Mouse (Mus musculus): ENCODE results near the gene Amer2. TPM values are rescaled to one million over a fixed set of nuclear protein-coding genes. Genes with fewer than 3 reads are reported as not detected.

Amer2 gene
- polyA plus RNA-seq, 1 experiment from 2014 or later, result 0.34 TPM

DNA sequence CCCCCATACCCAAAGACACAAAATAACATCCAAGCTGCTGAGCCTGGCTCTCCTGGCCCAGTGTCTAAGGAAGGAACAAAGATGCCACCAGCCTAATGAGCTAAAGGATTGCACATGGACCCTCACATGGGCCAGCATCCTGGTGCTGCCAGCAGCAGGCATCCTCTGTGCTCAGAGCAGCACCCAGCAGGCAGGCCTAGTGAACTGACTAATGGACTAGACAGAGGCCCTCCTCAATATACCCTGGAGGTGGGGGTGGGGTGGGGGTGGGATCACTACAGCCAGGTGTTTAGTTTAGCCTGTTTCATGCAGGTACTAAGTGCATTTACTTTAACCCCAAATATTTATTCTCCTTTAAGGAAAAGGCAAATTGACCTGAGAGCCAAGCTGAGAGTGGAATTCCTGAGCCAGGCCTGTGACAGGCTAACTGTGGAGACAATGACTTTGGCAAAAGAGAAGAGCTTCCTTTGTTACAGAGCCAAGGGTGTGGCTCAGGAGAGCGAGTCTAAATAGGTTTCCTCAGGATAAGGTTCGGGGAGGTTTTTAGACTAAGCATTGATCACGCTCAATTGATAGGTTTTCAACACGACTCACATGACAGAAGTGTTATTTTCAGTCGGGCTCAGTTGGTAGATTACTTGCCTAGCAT, 3.3 kb upstream of the Amer2 start:
- Histone ChIP-seq H3K36me3 (ENCODE audit: control insufficient read depth, insufficient read depth) (no peaks in the 10 kb centered on the region), H3K4me1 (ENCODE audit: control insufficient read depth, low read depth, low read length) (no peaks in the 10 kb centered on the region), H3K27me3 (ENCODE audit: control insufficient read depth, insufficient read depth, low read depth, low read length) (no peaks in the 10 kb centered on the region), H3K4me3 (ENCODE audit: low read depth, low read length) (no peak overlapping the region), H3K9ac (ENCODE audit: low read depth, low read length) (no peak overlapping the region), H3K4me2 (ENCODE audit: low read depth, low read length) (no peak overlapping the region), H3K27ac (ENCODE audit: low read length) (no peak overlapping the region), H3K9me3 (replicated peaks; ENCODE audit: control insufficient read depth, low read length) (no peaks in the 10 kb centered on the region)
- WGBS (ENCODE audit: insufficient replicate concordance), result 51% methylated on average over 5 of the region's 5 CpGs
- ATAC-seq (ENCODE audit: low read depth), result no peak

DNA sequence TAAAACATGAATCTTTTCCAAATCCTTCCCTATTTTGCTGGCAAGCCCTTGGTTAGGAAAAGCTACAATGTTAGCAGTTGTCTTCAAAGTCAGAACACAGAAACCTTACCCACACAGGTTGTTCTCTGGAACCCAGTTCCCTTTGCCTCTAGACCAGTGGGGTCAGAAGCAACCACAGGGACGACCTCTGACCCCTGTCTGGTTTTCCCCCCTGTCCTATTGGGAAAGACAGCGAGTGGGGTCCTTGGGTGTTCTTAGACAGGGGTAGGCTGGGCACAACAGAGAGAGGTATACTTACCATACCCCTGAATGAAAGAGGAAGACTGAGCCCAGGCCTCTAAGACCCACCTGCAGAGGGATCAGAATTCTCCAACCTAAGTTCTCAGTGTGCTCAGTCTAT, 4.0 kb downstream of the Amer2 start:
- ATAC-seq (ENCODE audit: low read depth), result no peak
- H3K4me3 ChIP-seq (ENCODE audit: low read depth, low read length), result no peak overlapping the region
- no peak overlapping the region for H3K27ac ChIP-seq (ENCODE audit: low read length)
- H3K9me3 ChIP-seq (replicated peaks; ENCODE audit: control insufficient read depth, low read length), result no peaks in the 10 kb centered on the region
- WGBS (ENCODE audit: insufficient replicate concordance), result 45% methylated on average over 2 of the region's 2 CpGs
- H3K4me2 ChIP-seq (ENCODE audit: low read depth, low read length), result no peak overlapping the region
- no peak overlapping the region for H3K9ac ChIP-seq (ENCODE audit: low read depth, low read length)
- H3K27me3 ChIP-seq (ENCODE audit: control insufficient read depth, insufficient read depth, low read depth, low read length), result peaks cover 31% of the 10 kb centered on the region
- H3K36me3 ChIP-seq (ENCODE audit: control insufficient read depth, insufficient read depth), result no peaks in the 10 kb centered on the region
- no peaks in the 10 kb centered on the region for H3K4me1 ChIP-seq (ENCODE audit: control insufficient read depth, low read depth, low read length)

- H3K4me2 ChIP-seq (ENCODE audit: low read depth, low read length), result peak overlapping the region; percentile 59
- WGBS (ENCODE audit: insufficient replicate concordance), result 38% methylated on average over 10 of the region's 10 CpGs
- H3K4me3 ChIP-seq (ENCODE audit: low read depth, low read length), result peak overlapping the region; percentile 57; the same call in 1 of the 2 replicates
- H3K4me1 ChIP-seq (ENCODE audit: control insufficient read depth, low read depth, low read length), result no peaks in the 10 kb centered on the region
- no peaks in the 10 kb centered on the region for H3K36me3 ChIP-seq (ENCODE audit: control insufficient read depth, insufficient read depth)
- no peaks in the 10 kb centered on the region for H3K9me3 ChIP-seq (replicated peaks; ENCODE audit: control insufficient read depth, low read length)
- no peak for ATAC-seq (ENCODE audit: low read depth)
- H3K27me3 ChIP-seq (ENCODE audit: control insufficient read depth, insufficient read depth, low read depth, low read length), result peaks cover 31% of the 10 kb centered on the region
- H3K27ac ChIP-seq (ENCODE audit: low read length), result no peak overlapping the region
- H3K9ac ChIP-seq (ENCODE audit: low read depth, low read length), result no peak overlapping the region
Measured at GRCm38 (mm10) chr14:60377546-60377945, 4.5 kb downstream of the Amer2 start.

- Histone ChIP-seq H3K4me3 (ENCODE audit: low read depth, low read length) (peak overlapping the region; percentile 57), H3K36me3 (ENCODE audit: control insufficient read depth, insufficient read depth) (no peaks in the 10 kb centered on the region), H3K27me3 (ENCODE audit: control insufficient read depth, insufficient read depth, low read depth, low read length) (peaks cover 31% of the 10 kb centered on the region), H3K4me2 (ENCODE audit: low read depth, low read length) (peak overlapping the region; percentile 59), H3K4me1 (ENCODE audit: control insufficient read depth, low read depth, low read length) (no peaks in the 10 kb centered on the region), H3K9me3 (replicated peaks; ENCODE audit: control insufficient read depth, low read length) (no peaks in the 10 kb centered on the region), H3K9ac (ENCODE audit: low read depth, low read length) (peak overlapping the region; percentile 42), H3K27ac (ENCODE audit: low read length) (no peak overlapping the region)
- WGBS (ENCODE audit: insufficient replicate concordance), result under 1% methylated on average over 53 of the region's 53 CpGs
- ATAC-seq (ENCODE audit: low read depth), result peak; percentile 55
Measured at GRCm38 (mm10) chr14:60378057-60378565, 5.1 kb downstream of the Amer2 start.

DNA sequence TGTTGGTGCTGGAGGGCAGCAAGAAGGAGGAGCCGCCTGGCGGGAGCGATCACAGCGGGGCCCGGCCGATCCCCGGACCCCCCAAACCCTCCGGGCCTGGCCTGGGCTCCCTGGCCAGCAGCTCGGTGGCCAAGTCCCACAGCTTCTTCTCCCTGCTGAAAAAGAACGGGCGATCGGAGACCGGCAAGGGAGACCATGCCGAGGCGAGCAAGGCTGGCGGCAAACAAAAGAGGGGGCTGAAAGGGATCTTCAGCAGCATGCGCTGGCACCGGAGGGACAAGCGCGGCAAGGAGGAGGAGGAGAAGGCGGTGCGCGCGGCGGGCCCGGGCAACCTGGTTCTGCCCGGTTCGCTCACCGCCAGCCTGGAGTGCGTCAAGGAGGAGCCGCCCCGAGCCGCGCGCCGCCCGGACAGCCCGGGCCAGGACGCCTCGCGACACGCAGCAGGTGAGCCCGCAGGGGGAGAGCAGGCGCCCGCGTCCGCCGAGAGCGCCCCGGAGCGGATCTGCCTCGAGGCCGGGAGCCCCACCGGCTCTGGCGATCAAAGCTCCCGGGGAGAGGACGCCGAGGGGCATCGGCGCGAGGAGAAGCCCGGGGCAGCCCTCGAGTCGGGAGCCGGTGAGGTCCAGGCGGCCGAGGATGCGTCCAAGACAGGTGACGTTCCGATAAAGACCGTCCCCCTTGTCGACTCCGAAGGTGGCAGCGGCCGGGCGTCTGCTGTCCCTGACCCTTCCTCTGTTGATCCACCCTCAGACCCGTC, 5.7 kb downstream of the Amer2 start:
- Histone ChIP-seq H3K4me2 (ENCODE audit: low read depth, low read length) (peak overlapping the region; percentile 59), H3K36me3 (ENCODE audit: control insufficient read depth, insufficient read depth) (no peaks in the 10 kb centered on the region), H3K4me3 (ENCODE audit: low read depth, low read length) (peak overlapping the region; percentile 57), H3K9me3 (replicated peaks; ENCODE audit: control insufficient read depth, low read length) (no peaks in the 10 kb centered on the region), H3K27ac (ENCODE audit: low read length) (no peak overlapping the region), H3K27me3 (ENCODE audit: control insufficient read depth, insufficient read depth, low read depth, low read length) (peaks cover 31% of the 10 kb centered on the region), H3K9ac (ENCODE audit: low read depth, low read length) (peak overlapping the region; percentile 42), H3K4me1 (ENCODE audit: control insufficient read depth, low read depth, low read length) (no peaks in the 10 kb centered on the region)
- 1% methylated on average over 77 of the region's 77 CpGs for WGBS (ENCODE audit: insufficient replicate concordance)
- ATAC-seq (ENCODE audit: low read depth), result peak; percentile 54

GRCm38 (mm10) chr14:60379323-60379957, 6.4 kb downstream of the Amer2 start:
- H3K4me1 ChIP-seq (ENCODE audit: control insufficient read depth, low read depth, low read length), result no peaks in the 10 kb centered on the region
- no peaks in the 10 kb centered on the region for H3K9me3 ChIP-seq (replicated peaks; ENCODE audit: control insufficient read depth, low read length)
- no peaks in the 10 kb centered on the region for H3K36me3 ChIP-seq (ENCODE audit: control insufficient read depth, insufficient read depth)
- H3K27ac ChIP-seq (ENCODE audit: low read length), result no peak overlapping the region
- peak overlapping the region; percentile 59 for H3K4me2 ChIP-seq (ENCODE audit: low read depth, low read length)
- WGBS (ENCODE audit: insufficient replicate concordance), result 40% methylated on average over 20 of the region's 20 CpGs
- no peak overlapping the region for H3K9ac ChIP-seq (ENCODE audit: low read depth, low read length)
- H3K27me3 ChIP-seq (ENCODE audit: control insufficient read depth, insufficient read depth, low read depth, low read length), result peaks cover 31% of the 10 kb centered on the region
- ATAC-seq (ENCODE audit: low read depth), result no peak
- peak overlapping the region; percentile 57 for H3K4me3 ChIP-seq (ENCODE audit: low read depth, low read length)

DNA sequence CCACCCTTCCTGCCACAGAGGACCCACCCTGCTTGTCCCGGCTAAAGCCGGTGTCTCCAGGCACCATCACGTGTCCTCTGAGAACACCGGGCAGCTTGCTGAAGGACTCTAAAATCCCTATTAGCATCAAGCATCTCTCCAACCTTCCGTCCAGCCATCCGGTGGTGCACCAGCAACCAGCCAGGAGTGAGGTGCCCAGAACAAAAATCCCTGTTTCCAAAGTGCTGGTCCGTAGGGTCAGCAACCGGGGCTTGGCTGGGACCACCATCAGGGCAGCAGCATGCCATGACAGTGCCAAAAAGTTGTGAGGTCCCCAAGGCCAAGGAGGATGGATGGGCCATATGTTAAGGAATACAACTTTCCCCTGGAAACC, 6.9 kb downstream of the Amer2 start:
- H3K9ac ChIP-seq (ENCODE audit: low read depth, low read length), result no peak overlapping the region
- 73% methylated on average over 8 of the region's 8 CpGs for WGBS (ENCODE audit: insufficient replicate concordance)
- H3K9me3 ChIP-seq (replicated peaks; ENCODE audit: control insufficient read depth, low read length), result no peaks in the 10 kb centered on the region
- no peak overlapping the region for H3K4me3 ChIP-seq (ENCODE audit: low read depth, low read length)
- peaks cover 31% of the 10 kb centered on the region for H3K27me3 ChIP-seq (ENCODE audit: control insufficient read depth, insufficient read depth, low read depth, low read length)
- H3K27ac ChIP-seq (ENCODE audit: low read length), result no peak overlapping the region
- no peaks in the 10 kb centered on the region for H3K36me3 ChIP-seq (ENCODE audit: control insufficient read depth, insufficient read depth)
- no peaks in the 10 kb centered on the region for H3K4me1 ChIP-seq (ENCODE audit: control insufficient read depth, low read depth, low read length)
- no peak for ATAC-seq (ENCODE audit: low read depth)
- H3K4me2 ChIP-seq (ENCODE audit: low read depth, low read length), result no peak overlapping the region

- WGBS (ENCODE audit: insufficient replicate concordance), result 57% methylated on average over 4 of the region's 4 CpGs
- ATAC-seq (ENCODE audit: low read depth), result no peak
- Histone ChIP-seq H3K4me3 (ENCODE audit: low read depth, low read length) (no peak overlapping the region), H3K36me3 (ENCODE audit: control insufficient read depth, insufficient read depth) (no peaks in the 10 kb centered on the region), H3K4me1 (ENCODE audit: control insufficient read depth, low read depth, low read length) (no peaks in the 10 kb centered on the region; the same call in 1 of the 2 replicates), H3K4me2 (ENCODE audit: low read depth, low read length) (no peak overlapping the region), H3K27me3 (ENCODE audit: control insufficient read depth, insufficient read depth, low read depth, low read length) (peaks cover 31% of the 10 kb centered on the region), H3K9ac (ENCODE audit: low read depth, low read length) (no peak overlapping the region), H3K27ac (ENCODE audit: low read length) (no peak overlapping the region), H3K9me3 (replicated peaks; ENCODE audit: control insufficient read depth, low read length) (no peaks in the 10 kb centered on the region)
Measured at GRCm38 (mm10) chr14:60381671-60382070, 8.6 kb downstream of the Amer2 start.

GRCm38 (mm10) chr14:60383816-60384215, 10.8 kb downstream of the Amer2 start:
- Histone ChIP-seq H3K9me3 (replicated peaks; ENCODE audit: control insufficient read depth, low read length) (no peaks in the 10 kb centered on the region), H3K9ac (ENCODE audit: low read depth, low read length) (no peak overlapping the region), H3K27me3 (ENCODE audit: control insufficient read depth, insufficient read depth, low read depth, low read length) (peaks cover 13% of the 10 kb centered on the region), H3K4me1 (ENCODE audit: control insufficient read depth, low read depth, low read length) (no peaks in the 10 kb centered on the region; the same call in 1 of the 2 replicates), H3K4me2 (ENCODE audit: low read depth, low read length) (no peak overlapping the region), H3K27ac (ENCODE audit: low read length) (no peak overlapping the region), H3K4me3 (ENCODE audit: low read depth, low read length) (no peak overlapping the region), H3K36me3 (ENCODE audit: control insufficient read depth, insufficient read depth) (no peaks in the 10 kb centered on the region)
- no peak for ATAC-seq (ENCODE audit: low read depth)
- WGBS (ENCODE audit: insufficient replicate concordance), result 68% methylated on average over 7 of the region's 7 CpGs

Measured in liver, embryonic 16.5 days (tissue).